Mouse (Mus musculus): ENCODE measurements around the gene Gm49322. TPM values are rescaled to one million over a fixed set of nuclear protein-coding genes. Genes with fewer than 3 reads are reported as not detected.

Gm49322 gene
- polyA plus RNA-seq, 1 experiment, result 2.8 TPM

GRCm38 (mm10) chr10:80650392-80650791, 44.6 kb downstream of the Gm49322 start:
- peak in 1 of 2 experiments; percentile 42 for DNase-seq (ENCODE audit: extremely low spot score in 1 of 2, low spot score in 1 of 2)

- DNase-seq (ENCODE audit: extremely low spot score in 1 of 2, low spot score in 1 of 2), result no peak
Observed at GRCm38 (mm10) chr10:80653156-80653720, 47.4 kb downstream of the Gm49322 start.

GRCm38 (mm10) chr10:80654866-80655265, 49.0 kb downstream of the Gm49322 start:
- no peak for DNase-seq (ENCODE audit: extremely low spot score in 1 of 2, low spot score in 1 of 2)

- DNase-seq (ENCODE audit: extremely low spot score in 1 of 2, low spot score in 1 of 2), result no peak
Observed at GRCm38 (mm10) chr10:80655406-80656129, 49.7 kb downstream of the Gm49322 start.

- DNase-seq (ENCODE audit: extremely low spot score in 1 of 2, low spot score in 1 of 2), result peak; percentile 87 to 96
Observed at GRCm38 (mm10) chr10:80656130-80656862, 50.5 kb downstream of the Gm49322 start.

- no peak for DNase-seq (ENCODE audit: extremely low spot score in 1 of 2, low spot score in 1 of 2)
Observed at GRCm38 (mm10) chr10:80656863-80657623, 51.2 kb downstream of the Gm49322 start, which contains the start of gene Btbd2. Btbd2 (minus strand) TSS chr10:80657071.

GRCm38 (mm10) chr10:80658194-80658840, 52.5 kb downstream of the Gm49322 start:
- DNase-seq (ENCODE audit: extremely low spot score in 1 of 2, low spot score in 1 of 2), result no peak

DNA sequence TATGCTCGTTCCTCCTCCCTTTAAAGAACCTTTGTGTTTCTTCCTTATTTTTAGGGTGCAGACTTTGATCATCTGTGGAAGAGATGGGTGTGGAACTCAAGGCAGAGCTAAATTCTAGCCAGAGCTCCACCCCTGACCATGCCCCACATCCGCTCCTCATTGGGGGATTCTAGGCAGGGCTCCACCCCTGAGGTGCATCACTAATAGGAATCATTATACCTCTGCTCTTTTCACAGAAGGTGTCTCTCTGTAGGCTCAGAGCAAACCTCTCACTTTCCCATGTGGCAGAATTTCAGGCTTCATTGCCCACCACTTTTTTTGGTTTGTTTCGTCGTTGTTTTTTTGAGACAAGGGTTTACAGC, 53.0 kb downstream of the Gm49322 start:
- DNase-seq (ENCODE audit: extremely low spot score in 1 of 2, low spot score in 1 of 2), result no peak

GRCm38 (mm10) chr10:80659213-80659612, 53.4 kb downstream of the Gm49322 start:
- DNase-seq (ENCODE audit: extremely low spot score in 1 of 2, low spot score in 1 of 2), result peak in 1 of 2 experiments; percentile 89

DNA sequence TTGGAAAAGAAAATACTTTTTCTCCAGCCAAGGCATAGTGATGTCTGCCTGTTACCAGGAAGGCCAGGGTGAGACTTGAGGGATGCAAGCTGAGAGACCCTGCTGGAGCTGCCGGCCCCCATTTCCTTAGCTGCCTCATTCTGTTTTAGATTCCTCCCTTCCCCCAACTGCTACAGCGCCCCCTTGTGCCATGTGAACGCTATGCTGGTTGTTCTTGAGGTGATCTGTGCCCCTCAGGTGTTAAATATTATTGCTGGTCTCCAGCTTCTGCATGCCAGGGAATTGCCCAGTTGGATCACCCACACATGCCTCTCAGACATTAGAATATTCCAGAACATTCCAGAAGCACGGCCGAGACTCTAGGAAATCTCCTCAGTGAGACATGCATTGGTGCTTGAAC, 55.3 kb downstream of the Gm49322 start:
- peak in 1 of 2 experiments; percentile 39 for DNase-seq (ENCODE audit: extremely low spot score in 1 of 2, low spot score in 1 of 2)

GRCm38 (mm10) chr10:80663485-80664196, 57.8 kb downstream of the Gm49322 start:
- DNase-seq (ENCODE audit: extremely low spot score in 1 of 2, low spot score in 1 of 2), result no peak

DNA sequence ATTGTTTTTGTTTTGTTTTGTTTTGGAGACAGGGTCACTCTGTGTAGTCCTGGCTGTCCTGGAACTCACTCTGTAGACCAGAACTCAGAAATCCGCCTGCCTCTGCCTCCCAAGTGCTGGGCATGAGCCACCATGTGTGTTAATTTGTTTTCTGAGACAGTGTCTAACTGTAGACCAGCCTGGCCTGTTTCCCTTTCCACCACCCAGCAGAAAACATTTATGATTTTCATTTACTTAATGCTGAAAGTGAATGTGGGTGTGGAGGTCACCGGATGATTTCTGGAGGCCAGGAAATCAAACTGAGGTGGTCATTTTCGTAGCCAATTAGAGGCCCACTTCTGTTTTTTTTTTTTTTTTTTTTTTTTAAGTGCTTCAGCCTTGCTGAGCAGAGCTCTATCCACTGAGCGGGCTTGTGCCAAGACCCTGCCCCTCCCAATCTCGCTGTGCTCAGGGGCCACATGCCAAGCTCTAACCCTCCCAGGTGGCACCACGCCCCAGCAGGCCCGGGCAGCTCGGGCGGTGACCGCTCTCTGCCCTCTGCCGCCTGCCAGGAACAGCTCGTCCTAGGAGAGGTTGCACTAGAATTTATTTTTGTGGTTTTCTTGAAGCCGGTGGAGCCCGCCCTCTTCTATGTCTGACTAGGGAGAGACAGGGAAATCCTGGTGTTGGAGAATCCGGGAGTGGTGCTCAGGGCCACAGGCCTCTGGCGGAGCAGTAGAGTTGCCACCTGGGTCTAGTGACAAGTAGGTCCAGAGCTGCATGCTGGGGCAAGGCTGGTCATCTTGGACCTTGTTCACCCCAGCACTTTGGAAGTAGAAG, 58.6 kb downstream of the Gm49322 start:
- peak in 1 of 2 experiments; percentile 33 for DNase-seq (ENCODE audit: extremely low spot score in 1 of 2, low spot score in 1 of 2)

DNA sequence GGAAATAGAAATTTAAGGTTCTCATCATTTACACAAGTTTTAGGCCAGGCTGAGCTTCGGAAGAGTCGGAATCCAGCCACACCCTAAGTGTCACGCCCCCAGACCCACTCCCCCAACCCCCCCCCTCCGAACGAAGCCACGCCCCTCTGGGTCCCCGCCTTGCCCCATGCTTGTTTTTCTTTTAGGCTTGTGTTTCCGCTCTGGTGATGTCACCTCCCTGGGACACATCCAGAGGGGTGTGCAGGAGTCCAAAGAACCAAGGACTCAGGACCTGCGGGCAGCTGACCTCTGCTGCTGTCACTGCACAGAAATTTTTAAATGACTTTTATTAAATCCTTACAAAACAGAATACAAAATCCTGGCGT, 59.2 kb downstream of the Gm49322 start:
- DNase-seq (ENCODE audit: extremely low spot score in 1 of 2, low spot score in 1 of 2), result no peak

Other genes with a start within 250 kb of the Gm49322 start
- gene Plk5, start 249.6 kb upstream of the Gm49322 start, polyA plus RNA-seq (2012; rRNA removed), result 24.9 and 33.3 TPM in 2 replicates
- 17.2 and 17.7 TPM in 2 replicates for gene Mex3d, start 218.4 kb upstream of the Gm49322 start, polyA plus RNA-seq (2012; rRNA removed)
- 200 and 215 TPM in 2 replicates for gene Mbd3, start 206.5 kb upstream of the Gm49322 start, polyA plus RNA-seq (2012; rRNA removed)
- gene Uqcr11, start 199.2 kb upstream of the Gm49322 start, polyA plus RNA-seq (2012; rRNA removed), result 1,306 and 1,773 TPM in 2 replicates
- gene Tcf3, start 172.4 kb upstream of the Gm49322 start, polyA plus RNA-seq (2012; rRNA removed), result 33.5 and 34.2 TPM in 2 replicates
- gene Onecut3, start 111.2 kb upstream of the Gm49322 start, polyA plus RNA-seq (2012; rRNA removed), result 0.02 and 0.04 TPM in 2 replicates
- 0.22 and 0.25 TPM in 2 replicates for gene Atp8b3, start 66.9 kb upstream of the Gm49322 start, polyA plus RNA-seq (2012; rRNA removed)
- gene Rexo1, start 44.5 kb upstream of the Gm49322 start, polyA plus RNA-seq (2012; rRNA removed), result 45.5 and 49.0 TPM in 2 replicates
- gene Klf16, start 28.7 kb upstream of the Gm49322 start, polyA plus RNA-seq (2012; rRNA removed), result 37.9 and 41.5 TPM in 2 replicates
- 253 and 271 TPM in 2 replicates for gene Abhd17a, start 15.7 kb upstream of the Gm49322 start, polyA plus RNA-seq (2012; rRNA removed)
- gene Scamp4, start 3.1 kb upstream of the Gm49322 start, polyA plus RNA-seq (2012; rRNA removed), result 61.0 and 66.1 TPM in 2 replicates
- gene Adat3, start 3.1 kb upstream of the Gm49322 start, polyA plus RNA-seq (2012; rRNA removed), result 5.6 and 8.1 TPM in 2 replicates
- 252 and 270 TPM in 2 replicates for gene Csnk1g2, start 16.8 kb downstream of the Gm49322 start, polyA plus RNA-seq (2012; rRNA removed)
- gene Btbd2, start 51.0 kb downstream of the Gm49322 start, polyA plus RNA-seq (2012; rRNA removed), result 108 and 109 TPM in 2 replicates
- gene Mknk2, start 72.1 kb downstream of the Gm49322 start, polyA plus RNA-seq (2012; rRNA removed), result 43.8 and 51.6 TPM in 2 replicates
- gene Mob3a, start 96.0 kb downstream of the Gm49322 start, polyA plus RNA-seq (2012; rRNA removed), result 9.1 and 10.6 TPM in 2 replicates
- 99.6 and 108 TPM in 2 replicates for gene Izumo4, start 96.2 kb downstream of the Gm49322 start, polyA plus RNA-seq (2012; rRNA removed)
- gene Ap3d1, start 136.2 kb downstream of the Gm49322 start, polyA plus RNA-seq (2012; rRNA removed), result 161 and 170 TPM in 2 replicates
- gene Dot1l, start 149.2 kb downstream of the Gm49322 start, polyA plus RNA-seq (2012; rRNA removed), result 74.8 and 79.5 TPM in 2 replicates
- 42.2 and 50.7 TPM in 2 replicates for gene Sf3a2, start 192.2 kb downstream of the Gm49322 start, polyA plus RNA-seq (2012; rRNA removed)
- gene Plekhj1, start 192.6 kb downstream of the Gm49322 start, polyA plus RNA-seq (2012; rRNA removed), result 65.6 and 65.9 TPM in 2 replicates
- 2.6 and 3.8 TPM in 2 replicates for gene Amh, start 199.2 kb downstream of the Gm49322 start, polyA plus RNA-seq (2012; rRNA removed)
- 5.7 and 6.2 TPM in 2 replicates for gene Jsrp1, start 207.5 kb downstream of the Gm49322 start, polyA plus RNA-seq (2012; rRNA removed)
- gene Oaz1, start 220.6 kb downstream of the Gm49322 start, polyA plus RNA-seq (2012; rRNA removed), result 706 and 773 TPM in 2 replicates
- gene Lingo3, start 238.0 kb downstream of the Gm49322 start, polyA plus RNA-seq (2012; rRNA removed), result 16.0 and 20.3 TPM in 2 replicates
- 230 and 259 TPM in 2 replicates for gene Lsm7, start 249.2 kb downstream of the Gm49322 start, polyA plus RNA-seq (2012; rRNA removed)
- gene Sppl2b, start 249.3 kb downstream of the Gm49322 start, polyA plus RNA-seq (2012; rRNA removed), result 72.2 and 75.1 TPM in 2 replicates